Mouse (Mus musculus): ENCODE results near the gene Mlkl. TPM values are rescaled to one million over a fixed set of nuclear protein-coding genes. Genes with fewer than 3 reads are reported as not detected.

The Mlkl gene
- 0.31 TPM for polyA plus RNA-seq (2015; fragmentation: Illumina TruSeq; extraction: RNeasy Lipid Tissue Mini Kit (QIAGEN cat#74804); ENCODE audit: low read depth, low replicate concordance)

DNA sequence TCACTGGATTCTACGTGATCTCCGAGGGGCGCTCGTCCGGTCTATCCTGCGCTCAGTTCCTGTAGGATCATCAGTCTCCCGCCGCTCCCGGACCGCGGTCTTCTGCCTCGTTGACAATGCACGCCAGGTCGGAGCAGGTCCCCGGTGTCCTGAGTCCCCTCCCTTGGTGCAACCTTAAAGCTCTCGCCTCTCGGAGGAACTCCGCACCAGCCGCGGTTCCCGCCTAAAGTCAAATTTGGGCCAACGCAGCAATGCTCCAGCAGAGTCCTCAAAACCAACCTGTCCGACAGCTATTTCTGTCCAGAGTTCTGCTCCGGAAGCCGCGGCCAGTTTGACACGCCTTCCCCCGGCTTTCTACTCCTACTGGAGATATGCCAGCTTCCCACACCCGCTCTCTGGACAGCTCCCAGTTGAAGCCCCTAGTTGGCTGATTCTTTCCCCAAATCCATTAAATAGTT lies at the start of gene Mlkl:
Gene Mlkl (minus strand): TSS at position 288 of the 458 bp plus-strand sequence.

DNA sequence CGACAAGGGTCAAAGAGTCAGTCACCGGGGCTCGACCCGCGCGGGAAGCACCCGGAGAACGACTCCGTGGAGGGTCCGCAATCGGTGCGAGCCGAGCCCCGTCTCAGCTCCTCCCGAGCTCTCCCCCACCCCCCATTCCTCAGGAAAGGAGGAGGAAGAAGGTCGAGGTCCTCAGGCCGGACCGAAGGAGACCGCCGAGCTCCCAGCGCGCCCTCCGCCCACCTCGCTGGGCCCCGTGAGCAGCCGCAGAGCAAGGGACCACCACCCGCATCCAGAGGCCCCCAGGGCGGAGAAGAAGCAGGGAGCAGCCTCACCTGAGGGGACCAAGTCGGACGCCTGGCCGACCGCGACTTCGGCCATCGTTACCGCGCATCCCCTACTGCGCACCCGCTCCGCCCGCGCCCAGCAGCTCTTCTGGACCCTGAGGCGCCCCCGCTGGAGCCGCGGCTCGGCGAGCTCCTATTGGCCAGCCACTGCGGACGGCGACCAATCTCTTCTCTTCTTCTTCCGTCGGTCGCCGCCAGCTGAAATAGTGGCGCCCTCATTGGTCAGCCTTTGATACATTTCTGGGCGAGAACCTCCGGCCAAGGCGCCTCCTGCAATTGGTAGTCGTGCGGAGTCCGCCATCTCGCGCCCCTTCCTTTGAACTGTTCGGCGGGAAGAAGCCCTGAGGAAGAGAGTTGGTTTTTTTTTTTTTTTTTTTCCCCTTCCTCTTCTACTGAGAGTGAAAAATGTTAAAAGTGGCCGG lies 38.0 kb downstream of the Mlkl start, which contains the start of gene Rfwd3:
Gene Rfwd3 (minus strand): TSS at position 402 of the 748 bp plus-strand sequence.

Other genes with a start within 250 kb of the Mlkl start
- gene Clec18a, start 245.8 kb downstream of the Mlkl start, polyA plus RNA-seq (2015; fragmentation: Illumina TruSeq; extraction: RNeasy Lipid Tissue Mini Kit (QIAGEN cat#74804); ENCODE audit: low read depth, low replicate concordance) = 4.3 TPM
- gene Pdpr, start 243.5 kb downstream of the Mlkl start, polyA plus RNA-seq (2015; fragmentation: Illumina TruSeq; extraction: RNeasy Lipid Tissue Mini Kit (QIAGEN cat#74804); ENCODE audit: low read depth, low replicate concordance) = 16.4 TPM
- gene Glg1, start 79.0 kb downstream of the Mlkl start, polyA plus RNA-seq (2015; fragmentation: Illumina TruSeq; extraction: RNeasy Lipid Tissue Mini Kit (QIAGEN cat#74804); ENCODE audit: low read depth, low replicate concordance) = 77.5 TPM
- gene Rfwd3, start 38.0 kb downstream of the Mlkl start, polyA plus RNA-seq (2015; fragmentation: Illumina TruSeq; extraction: RNeasy Lipid Tissue Mini Kit (QIAGEN cat#74804); ENCODE audit: low read depth, low replicate concordance) = 17.0 TPM
- gene Fa2h, start 55.6 kb upstream of the Mlkl start, polyA plus RNA-seq (2015; fragmentation: Illumina TruSeq; extraction: RNeasy Lipid Tissue Mini Kit (QIAGEN cat#74804); ENCODE audit: low read depth, low replicate concordance) = 44.5 TPM
- gene Wdr59, start 183.9 kb upstream of the Mlkl start, polyA plus RNA-seq (2015; fragmentation: Illumina TruSeq; extraction: RNeasy Lipid Tissue Mini Kit (QIAGEN cat#74804); ENCODE audit: low read depth, low replicate concordance) = 16.3 TPM
- gene Znrf1, start 197.9 kb upstream of the Mlkl start, polyA plus RNA-seq (2015; fragmentation: Illumina TruSeq; extraction: RNeasy Lipid Tissue Mini Kit (QIAGEN cat#74804); ENCODE audit: low read depth, low replicate concordance) = 111 TPM